Mouse (Mus musculus) testis, adult 2 months (tissue): ENCODE measurements around the gene Ss18l1.

Source experiments
- CTCF ChIP-seq: fragments of 200-500 bp; IDR thresholded peaks from 2 replicates; pipeline ENCODE4 v1.5.1; 2012; ENCODE audit warnings: low read depth, mild to moderate bottlenecking, inconsistent platforms, low read length, moderate library complexity; ENCODE audit not compliant: control insufficient read depth, insufficient read depth, insufficient replicate concordance
- POLR2A ChIP-seq: fragments of 200-500 bp; IDR thresholded peaks from 2 replicates; pipeline ENCODE4 v1.6.1; 2012; ENCODE audit warnings: low read depth, mild to moderate bottlenecking, inconsistent platforms, low read length, moderate library complexity; ENCODE audit not compliant: control insufficient read depth

GRCm38 (mm10) chr2:180103151-180103977, 61.1 kb downstream of the Ss18l1 start:
- no peak for TF ChIP-seq CTCF
- TF ChIP-seq POLR2A, result no peak
